Mouse (Mus musculus): ENCODE results near the gene Prss57. TPM values are rescaled to one million over a fixed set of nuclear protein-coding genes. Genes with fewer than 3 reads are reported as not detected.
A peak's percentile ranks its signal among the peaks of the same experiment; 100 is the strongest.
"Not testable (repeated sequence)": the region's sequence is repeated elsewhere in the genome, so short reads cannot be mapped to it uniquely, and the experiment has no call there.

Gene Prss57
- total RNA-seq, 2 experiments from 2014 or later, result not detected

DNA sequence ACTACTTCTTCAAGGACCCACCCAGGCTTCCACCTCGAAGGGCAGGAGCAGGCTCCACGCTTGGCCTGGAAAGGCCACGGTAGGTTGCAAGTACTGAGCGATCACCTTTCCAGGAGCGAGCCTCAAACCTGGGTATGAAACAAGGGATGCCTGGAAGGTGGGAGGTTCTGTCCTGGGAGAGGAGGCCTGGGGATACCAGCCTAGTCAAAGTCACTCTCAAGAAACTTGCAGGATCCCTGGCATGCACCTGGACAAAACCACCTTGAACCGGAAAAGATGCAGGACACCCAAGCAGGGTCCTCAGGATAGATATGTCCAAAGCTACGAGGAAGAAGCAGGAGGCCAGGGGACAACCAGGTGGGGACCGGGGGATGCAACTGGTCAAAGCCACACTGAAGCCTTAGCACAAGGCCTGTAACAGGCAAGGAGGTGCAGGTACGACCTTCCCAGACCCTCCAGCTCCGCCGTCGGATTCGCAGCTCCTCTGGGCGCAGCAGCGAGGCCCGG, 24.7 kb downstream of the Prss57 start:
- no peak for DNase-seq

DNA sequence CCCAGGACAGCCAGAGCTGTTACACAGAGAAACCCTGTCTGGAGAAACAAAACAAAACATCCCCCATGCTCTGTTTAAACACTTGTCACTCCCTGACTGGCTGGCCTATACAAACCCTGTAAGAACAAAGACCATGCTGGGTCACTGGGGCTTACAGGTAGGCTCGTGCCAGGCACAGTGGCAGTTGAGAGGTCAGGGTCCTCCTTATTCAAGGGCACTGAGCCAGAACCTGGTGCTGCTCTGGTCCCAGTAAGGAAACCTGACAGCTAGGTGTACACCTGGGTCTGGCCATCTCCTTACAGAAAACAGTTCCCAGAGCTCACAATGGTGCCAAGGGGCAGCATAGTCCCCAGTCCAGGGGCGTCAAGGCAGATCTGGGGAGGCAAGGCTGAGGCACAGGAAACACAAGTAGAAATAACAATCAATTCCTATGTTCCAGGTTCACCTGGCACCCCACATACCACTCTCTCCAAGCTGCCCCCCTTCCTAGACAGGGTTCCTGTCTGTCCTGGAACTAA, 25.5 kb downstream of the Prss57 start:
- DNase-seq, result no peak
- intact Hi-C loops (cut with DNase I), result no loop called here

More for the DNA sequence above, 24.7 kb downstream of the Prss57 start:
- intact Hi-C loops (cut with DNase I), result no loop called here

DNA sequence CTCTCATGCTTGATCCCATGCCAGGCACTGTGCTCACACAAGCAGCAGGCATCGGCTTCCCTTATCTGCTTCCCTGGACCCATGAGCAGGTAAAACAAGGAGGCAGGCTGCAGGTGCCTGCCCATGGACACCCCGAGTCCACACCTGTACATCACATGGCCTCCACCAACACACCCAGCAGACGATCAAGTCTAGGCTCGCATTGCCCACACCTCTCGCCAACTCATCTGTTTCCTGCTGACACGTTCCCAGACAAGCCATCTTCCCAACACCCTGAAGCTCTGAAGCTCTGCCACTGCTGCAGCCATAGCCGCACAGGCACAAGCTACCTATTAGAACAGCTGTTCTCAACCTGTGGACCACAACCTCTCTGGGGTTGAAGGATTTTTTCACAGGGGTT, 26.5 kb downstream of the Prss57 start:
- intact Hi-C loops (cut with DNase I), result no loop called here
- DNase-seq, result peak in 1 of 2 experiments; percentile 48

DNA sequence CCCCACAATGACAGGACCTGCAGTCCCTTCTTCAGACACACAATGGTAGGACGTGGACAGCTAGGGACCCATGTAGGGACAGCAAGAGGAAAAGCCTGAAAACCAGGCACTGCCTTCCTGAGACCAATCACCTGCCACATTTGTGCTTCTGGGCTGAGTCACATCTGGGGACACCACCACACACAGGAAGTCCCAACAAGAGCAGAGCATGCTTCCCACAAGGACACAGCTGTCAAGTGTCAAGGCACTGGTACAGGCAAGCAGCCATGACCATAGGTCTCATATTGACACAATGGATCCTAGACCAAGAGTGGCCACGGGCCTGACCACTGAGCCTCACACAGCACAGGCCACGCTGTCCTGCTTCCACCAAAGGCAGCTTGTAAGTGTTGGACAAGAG, 27.9 kb downstream of the Prss57 start:
- DNase-seq, result no peak
- intact Hi-C loops (cut with DNase I), result no loop called here

DNA sequence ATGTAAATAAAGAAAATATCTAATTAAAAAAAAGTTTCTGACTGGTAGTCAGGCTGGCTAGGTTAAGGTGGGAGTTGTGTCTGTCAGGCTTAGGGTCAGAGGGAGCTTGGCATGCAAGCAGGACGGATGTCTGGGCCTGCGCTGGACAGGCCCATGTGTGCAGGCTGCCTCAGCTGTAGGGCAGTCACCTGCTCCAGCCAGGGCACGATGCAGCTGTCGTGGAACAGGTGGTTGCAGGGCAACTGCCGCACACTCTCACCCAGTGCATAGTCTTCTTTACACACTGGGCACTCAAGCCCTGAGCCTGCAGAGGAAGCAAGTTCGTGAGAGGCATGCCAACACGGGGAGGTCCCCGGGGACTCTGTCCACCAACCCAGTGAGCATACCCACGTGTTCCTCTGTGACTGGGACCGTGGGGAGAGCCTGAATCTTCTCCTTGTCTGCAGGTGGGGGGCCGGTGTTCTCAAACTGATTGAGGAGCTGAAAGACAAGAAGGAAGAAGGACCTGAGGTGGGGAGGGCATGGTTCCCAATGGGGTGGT, 30.1 kb downstream of the Prss57 start:
- no peak for DNase-seq
- intact Hi-C loops (cut with DNase I), result no loop called here

DNA sequence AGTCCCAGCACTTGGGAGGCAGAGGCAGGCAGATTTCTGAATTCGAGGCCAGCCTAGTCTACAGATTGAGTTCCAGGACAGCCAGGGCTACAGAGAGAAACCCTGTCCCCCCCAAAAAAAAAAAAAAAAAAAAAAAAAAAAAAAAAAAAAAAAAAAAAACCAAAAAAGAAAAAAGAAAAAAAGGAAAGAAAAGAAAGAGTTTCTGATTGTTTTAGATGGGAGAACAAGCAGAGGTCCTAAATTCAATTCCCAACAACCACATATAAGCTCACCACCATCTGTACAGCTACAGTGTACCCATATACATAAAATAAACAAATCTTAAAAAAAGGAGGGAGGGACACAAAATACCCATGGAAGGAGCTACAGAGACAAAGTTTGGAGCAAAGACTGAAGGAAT, 31.1 kb downstream of the Prss57 start:
- intact Hi-C loops (cut with DNase I); DNase-seq: not testable (repeated sequence)

DNA sequence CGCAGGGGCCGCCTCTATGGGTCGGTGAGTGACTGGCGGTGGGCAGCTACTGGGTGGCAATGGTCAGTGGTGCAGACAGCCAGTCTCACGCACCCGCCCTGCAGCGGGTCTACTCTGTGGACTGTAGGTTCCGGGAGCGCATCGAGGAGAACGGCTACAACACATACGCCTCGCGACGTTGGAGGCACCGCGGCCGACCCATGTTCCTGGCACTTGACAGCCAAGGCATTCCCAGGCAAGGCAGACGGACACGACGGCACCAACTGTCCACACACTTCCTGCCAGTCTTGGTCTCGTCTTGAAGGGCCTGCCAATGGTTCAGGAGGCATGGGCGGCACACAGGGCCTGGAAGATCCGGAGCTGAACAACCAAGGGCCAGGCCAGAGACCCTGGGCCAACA, 34.1 kb downstream of the Prss57 start:
- intact Hi-C loops (cut with DNase I), result no loop called here
- no peak for DNase-seq

DNA sequence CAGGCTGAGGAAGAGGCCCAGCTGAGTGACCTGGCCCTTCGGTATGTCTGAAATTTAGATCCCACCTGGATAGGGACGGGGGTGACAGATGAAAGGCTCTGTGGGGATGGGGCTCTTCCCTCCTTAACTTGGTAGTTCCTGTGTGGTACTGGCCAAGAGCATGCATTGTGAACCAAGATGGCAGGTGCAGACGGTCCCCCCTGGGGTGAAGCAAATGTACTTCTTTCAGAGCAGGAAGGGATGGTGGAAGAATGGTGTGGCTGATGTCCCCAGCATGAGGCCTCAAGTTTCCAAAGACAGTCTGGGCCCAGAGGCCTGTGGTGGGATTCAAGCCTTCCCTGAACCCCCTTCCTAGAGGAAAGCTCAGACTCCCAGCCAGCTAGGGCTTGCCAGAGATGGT, 34.9 kb downstream of the Prss57 start:
- no peak for DNase-seq
- intact Hi-C loops (cut with DNase I), result no loop called here

DNA sequence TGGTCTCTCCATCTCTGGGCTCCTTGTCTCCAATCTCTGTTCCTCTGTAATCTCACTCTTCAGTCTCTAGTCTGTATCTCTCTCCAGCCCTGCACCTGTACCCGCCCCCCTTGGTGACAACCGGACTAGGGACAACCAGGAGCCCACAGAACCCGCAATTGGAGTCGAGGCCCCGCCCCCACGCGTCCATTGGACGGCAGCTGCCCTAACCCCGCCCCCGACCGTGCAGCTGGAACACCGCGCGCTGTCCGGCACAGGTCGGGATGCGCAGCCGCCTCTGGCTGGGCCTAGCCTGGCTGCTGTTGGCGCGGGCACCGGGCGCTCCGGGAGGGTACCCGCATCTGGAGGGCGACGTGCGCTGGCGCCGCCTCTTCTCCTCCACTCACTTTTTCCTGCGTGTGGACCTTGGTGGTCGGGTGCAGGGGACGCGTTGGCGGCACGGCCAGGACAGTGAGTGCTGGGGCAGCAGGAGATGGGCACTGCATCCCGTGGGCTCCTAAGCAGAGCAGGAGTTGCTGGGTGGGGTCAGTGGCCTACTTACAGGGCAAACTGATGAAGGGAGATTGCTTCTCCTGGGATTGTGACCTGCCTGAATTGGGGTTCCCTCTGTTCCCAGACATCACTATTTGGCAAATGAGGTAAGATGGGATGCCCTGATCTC, 35.8 kb downstream of the Prss57 start, which contains the start of gene Fgf22:
TSS of gene Fgf22 (plus strand) at position 221 of the 661 bp plus-strand sequence.
- intact Hi-C loops (cut with DNase I), result no loop called here
- peak; percentile 57 to 66 for DNase-seq

DNA sequence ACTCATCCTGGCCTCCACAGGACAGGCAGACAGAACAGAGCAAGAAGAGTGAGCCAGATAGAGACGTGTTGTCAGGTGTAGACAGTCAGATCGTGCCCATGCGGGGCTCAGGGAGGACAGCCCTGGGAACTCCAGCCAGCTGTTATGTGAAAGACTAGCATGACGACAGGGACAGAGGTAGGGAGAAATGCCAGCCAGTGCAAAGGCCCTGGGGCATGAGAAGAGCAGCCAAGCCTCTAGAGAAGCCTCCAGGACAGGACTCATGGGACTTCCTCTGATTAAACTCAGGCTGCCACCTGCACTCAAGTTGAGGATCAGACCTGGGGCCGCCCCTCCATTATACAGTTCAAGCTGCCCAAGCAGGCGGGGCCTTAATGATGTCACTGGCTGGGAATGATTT, 42.3 kb downstream of the Prss57 start:
- intact Hi-C loops (cut with DNase I), result no loop called here
- no peak for DNase-seq

DNA sequence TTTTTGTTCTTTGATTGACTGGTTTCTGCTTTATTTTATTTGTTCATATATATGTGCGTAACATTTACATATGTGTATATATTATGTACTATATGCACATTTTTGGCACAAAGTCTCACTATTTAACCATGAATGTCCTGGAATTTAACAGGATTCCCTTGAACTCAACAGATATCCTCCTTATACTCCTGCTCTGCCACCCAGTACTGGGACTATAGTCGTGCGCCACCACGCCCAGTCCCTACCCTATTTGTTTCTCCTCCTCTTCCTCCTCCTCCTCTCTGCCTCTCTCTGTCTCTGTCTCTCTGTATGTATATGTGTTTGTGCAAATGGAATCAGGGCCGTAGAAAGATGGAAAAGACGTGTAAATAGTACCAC, 44.0 kb downstream of the Prss57 start:
- DNase-seq, result no peak
- intact Hi-C loops (cut with DNase I), result no loop called here

DNA sequence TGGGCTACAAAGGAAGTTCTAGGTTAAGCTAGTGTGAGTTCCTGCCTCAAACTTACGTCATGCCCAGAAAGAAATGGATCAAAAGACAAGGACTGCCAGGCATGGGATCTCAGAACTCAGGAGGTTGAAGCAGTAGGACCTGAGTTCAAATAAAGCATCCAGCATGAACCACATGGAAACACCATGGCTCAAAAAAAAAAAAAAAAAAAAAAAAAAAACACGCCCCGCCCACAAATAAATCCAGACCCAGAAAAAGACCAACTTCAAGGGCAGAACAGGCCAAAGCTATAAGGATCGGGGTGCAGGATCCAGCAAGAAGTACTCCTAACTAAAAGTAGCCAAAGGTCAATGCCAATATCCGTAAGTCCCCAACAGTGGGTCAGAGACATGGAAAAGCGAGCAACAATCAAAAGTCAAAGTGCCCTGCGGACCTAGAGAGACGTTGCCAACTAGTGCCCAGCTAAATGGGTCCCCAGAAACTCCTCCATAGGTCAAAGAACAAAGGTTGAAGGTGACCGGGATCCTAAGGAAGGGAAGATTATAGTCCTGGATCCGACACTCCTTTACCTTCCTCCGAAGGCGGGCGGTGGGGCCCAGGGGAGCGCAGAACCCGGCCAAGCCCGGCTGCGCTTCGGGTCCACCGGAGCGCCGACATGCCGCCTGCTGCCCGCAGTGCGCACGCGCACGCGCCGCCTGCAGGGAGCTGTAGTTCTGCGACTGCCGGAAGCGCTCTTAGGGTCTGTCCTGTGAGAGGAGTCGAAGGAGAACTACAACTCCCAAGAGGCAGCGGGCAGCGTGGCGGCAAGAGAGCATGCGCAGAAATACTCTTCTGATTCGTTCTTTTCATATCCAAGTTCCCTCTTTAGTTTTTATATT, 44.6 kb downstream of the Prss57 start, which contains the start of gene Polrmt:
TSS of gene Polrmt (minus strand) at position 684 of the 876 bp plus-strand sequence.
- intact Hi-C loops (cut with DNase I), result no loop called here
- peak; percentile 96 to 97 for DNase-seq

DNA sequence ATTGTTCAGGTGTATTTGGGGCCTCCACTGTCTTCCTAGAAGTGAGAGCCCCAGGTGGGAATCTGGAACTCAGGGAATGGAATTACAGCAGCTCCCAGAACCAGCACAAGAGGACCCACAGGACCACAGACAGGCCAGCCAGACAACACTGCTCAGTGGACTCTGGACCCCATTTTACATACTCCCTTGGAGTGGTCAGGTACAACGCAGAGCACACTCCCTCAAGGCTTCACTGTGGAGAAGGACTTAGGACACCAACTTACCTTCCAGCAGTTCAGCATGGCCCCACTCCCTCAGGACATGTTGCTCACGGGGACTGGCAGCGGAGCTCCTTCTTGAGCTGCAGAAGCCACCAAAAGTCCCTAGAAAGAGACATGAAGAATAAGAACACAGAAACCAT, 45.4 kb downstream of the Prss57 start:
- intact Hi-C loops (cut with DNase I), result no loop called here
- DNase-seq, result no peak

DNA sequence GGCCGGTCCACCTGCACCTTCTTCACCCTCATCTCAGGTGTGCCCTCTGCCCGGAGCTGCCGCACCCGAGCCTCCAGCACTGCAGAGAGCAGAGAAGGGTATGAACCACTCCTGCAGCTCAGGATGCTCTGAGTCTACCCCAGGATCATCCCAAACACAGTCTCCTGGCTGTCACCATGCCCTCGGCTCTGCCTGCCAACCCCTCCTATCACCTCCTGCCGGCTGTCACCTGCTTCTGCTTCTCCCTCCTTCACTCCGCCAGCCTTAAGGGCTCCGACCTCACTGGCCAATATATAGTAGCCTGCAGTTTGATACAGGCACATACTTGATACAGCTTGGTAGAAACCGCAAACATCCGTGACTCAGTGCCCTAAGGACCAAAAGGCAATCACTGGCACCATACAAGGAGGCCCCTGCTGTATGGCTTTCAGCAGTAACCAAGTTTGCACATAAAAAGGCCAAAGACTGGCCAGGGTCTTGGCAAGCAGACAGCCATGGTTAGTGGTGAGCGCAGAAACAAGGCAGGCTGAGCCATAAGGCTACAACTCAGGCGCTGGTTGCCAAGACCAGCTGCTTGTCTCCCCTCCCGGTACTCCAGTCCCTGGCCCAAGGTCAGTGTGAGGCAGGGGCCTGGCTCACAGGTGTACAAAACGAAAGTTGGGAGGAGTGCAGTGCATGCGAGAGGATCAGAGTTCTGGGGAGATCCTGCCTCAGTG, 47.0 kb downstream of the Prss57 start:
- intact Hi-C loops (cut with DNase I), result no loop called here

DNA sequence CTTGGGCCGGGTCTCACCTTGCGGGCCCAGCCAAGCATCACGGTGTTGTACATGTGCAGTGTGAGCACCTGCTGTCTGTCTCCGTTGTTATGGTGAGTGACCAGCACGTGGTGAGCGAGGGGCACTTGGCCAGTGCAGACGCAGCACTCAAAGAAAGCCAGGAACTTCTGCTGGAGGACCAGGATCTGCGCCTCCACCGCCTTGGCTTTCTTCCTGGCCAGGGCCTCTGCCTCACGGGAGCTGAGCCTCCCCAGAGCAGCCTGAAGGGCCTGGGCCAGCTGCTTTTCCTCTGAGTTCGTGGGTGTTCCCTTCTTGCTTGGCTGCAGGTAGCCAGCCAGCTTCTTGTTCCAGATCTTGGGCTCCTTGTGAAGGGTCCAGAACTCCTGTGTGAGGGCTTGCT, 47.6 kb downstream of the Prss57 start:
- no peak for DNase-seq
- intact Hi-C loops (cut with DNase I), result no loop called here

More for the DNA sequence above, 47.0 kb downstream of the Prss57 start:
- no peak for DNase-seq

DNA sequence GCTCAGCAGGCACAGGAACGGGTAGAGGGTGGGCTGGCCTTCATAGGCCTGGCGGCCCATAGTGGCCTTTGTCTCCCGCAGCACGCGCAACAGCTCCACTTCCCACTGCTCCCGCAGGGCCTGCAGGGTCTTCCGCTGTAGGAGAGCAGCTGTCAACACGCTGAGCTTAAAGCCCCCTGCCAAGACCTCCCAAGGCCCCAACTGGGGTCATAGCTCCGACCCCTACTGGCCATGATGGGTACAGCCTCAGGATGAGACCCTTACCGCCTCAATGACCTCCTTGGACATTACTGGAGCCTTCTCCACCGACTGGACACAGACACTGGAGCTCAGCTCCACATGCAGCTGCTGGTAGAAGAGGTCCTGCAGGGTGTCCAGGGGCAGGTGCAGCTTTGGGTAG, 49.9 kb downstream of the Prss57 start:
- no peak for DNase-seq
- intact Hi-C loops (cut with DNase I), result no loop called here

DNA sequence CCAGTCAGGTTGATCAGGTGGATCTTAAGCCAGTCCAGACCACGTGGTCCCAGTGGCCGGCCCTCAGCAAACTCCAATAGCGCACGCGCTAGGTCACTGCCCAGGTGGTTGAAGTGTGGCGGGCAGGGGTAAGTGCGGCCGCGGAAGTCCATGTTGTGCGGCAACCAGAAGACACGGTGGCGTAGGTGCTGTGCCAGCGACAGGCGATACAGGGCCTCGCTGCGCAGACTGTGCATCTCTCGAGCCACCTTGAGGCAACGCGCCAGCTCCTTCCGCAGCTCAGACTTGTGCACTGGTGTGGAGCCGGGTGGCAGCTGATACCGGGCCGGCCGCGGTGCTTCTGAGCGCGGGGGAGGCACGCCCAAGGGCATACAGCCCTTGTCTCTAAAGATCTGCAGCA, 51.5 kb downstream of the Prss57 start:
- intact Hi-C loops (cut with DNase I), result no loop called here

DNA sequence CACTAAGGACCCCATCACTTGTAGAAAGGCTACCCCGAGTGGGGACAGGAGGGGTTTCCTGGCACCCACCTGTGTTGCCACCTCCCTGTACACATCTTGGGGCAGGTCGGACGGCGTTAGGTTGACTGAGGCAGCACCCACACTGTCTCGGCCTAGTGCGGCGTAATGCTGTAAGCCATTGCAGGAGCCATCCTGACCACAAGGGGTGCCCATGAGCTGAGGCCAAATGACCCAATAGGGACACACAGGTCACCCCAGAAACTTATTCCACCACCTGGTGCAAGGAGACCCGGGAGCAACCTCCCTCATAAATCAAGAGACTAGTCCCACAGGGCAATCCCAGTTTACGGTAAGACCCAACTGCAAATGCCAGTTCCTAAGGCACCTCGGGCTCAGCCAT, 52.5 kb downstream of the Prss57 start:
- intact Hi-C loops (cut with DNase I), result no loop called here
- no peak for DNase-seq

More for the DNA sequence above, 51.5 kb downstream of the Prss57 start:
- no peak for DNase-seq

DNA sequence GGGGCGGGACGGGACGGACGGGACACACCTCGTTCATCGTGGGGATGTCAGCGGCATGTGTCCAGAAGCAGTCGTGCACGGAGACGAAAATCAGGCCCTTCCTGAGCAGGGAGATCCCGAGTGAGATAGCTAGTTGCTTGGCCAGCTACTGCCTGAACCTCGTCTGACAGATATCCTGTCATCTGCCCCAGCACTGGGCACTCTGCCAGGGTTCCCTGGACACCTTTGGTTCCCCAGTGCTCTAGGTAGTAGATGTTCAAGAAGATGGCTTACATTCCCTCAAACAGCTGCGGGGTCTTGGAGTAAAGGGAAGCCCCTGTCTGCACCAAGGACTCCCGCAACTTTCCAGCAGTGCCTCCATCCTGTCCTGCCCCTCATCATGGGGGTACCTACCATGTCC, 54.1 kb downstream of the Prss57 start:
- DNase-seq, result no peak
- intact Hi-C loops (cut with DNase I), result no loop called here

DNA sequence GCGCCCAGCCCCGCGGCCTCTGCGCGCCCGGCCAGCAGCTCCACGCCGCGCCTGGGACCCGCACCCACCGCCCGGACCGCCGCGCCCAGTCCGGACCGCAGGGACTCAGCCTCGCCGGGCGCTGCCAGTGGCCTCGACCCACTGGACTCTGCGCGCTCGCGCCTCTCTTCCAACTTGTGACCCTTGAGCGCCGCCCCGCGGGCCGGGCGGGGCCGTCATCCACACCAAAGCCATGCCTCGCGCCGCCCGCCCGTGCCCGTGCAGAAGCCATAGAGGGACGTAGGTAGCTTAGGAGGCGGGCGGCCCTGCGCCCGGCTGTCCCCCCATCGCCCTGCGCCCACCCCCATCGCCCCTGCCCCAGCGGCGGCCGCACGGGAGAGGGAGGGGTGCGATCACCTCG, 55.4 kb downstream of the Prss57 start:
- intact Hi-C loops (cut with DNase I), result no loop called here

DNA sequence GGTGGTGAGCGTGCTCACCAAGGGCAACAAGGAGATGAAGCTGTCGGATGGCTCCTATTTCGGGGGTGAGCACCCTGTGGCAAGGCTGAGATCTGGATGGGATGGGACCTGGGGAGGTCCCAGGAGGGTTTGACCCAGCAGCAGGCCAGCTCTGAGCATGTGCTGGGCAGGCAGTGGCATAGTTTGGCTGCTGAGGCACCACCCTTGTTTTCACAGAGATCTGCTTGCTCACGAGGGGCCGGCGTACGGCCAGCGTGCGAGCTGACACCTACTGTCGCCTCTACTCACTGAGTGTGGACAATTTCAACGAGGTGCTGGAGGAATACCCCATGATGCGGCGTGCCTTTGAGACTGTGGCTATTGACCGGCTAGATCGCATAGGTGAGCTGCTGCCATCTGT, 56.9 kb downstream of the Prss57 start:
- no peak for DNase-seq
- intact Hi-C loops (cut with DNase I), result no loop called here

More for the DNA sequence above, 55.4 kb downstream of the Prss57 start:
- DNase-seq, result no peak

Measured in heart, postnatal 10 days (tissue).